Mouse (Mus musculus): ENCODE measurements around the gene Fam19a3. TPM values are rescaled to one million over a fixed set of nuclear protein-coding genes. Genes with fewer than 3 reads are reported as not detected.
A peak's percentile ranks its signal among the peaks of the same experiment; 100 is the strongest.
"Not testable (repeated sequence)": the region's sequence is repeated elsewhere in the genome, so short reads cannot be mapped to it uniquely, and the experiment has no call there.

Fam19a3 gene
- polyA plus RNA-seq, 1 experiment: 0.54 TPM

GRCm38 (mm10) chr3:104758406-104758805 lies 23.2 kb downstream of the Fam19a3 start:
- TF ChIP-seq CTCF (IDR thresholded peaks at IDR 0.05; ENCODE audit: borderline replicate concordance, control insufficient read depth, extremely low read depth, insufficient read depth, low read length, poor library complexity) (peak; percentile 99), POLR2A (IDR thresholded peaks at IDR 0.05; ENCODE audit: control insufficient read depth, extremely low read depth, insufficient read depth, low read length, poor library complexity) (no peak)
- 4% methylated on average over 27 of the region's 27 CpGs for WGBS

DNA sequence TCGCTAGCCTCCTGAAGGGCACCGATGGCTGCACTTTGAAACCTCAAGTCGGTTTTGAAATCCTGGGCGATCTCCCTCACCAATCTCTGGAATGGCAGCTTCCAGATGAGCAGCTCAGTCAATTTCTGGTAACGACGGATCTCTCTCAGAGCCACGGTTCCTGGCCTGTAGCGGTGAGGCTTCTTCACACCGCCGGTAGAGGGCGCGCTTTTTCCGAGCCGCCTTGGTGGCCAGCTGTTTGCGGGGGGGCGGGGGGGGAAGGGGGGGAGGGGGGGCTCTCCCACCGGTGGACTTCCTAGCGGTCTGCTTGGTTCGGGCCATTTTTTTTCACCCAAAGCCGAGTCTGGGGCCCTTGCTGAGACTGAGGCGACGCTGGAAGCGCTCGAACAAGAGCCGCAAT lies 28.8 kb downstream of the Fam19a3 start:
- not testable (repeated sequence) for H3K36me3 ChIP-seq (ENCODE audit: control insufficient read depth, insufficient read depth, low read length); H3K4me1 ChIP-seq (replicated peaks; ENCODE audit: control insufficient read depth, insufficient read depth, low read length); H3K27ac ChIP-seq (ENCODE audit: control insufficient read depth, insufficient read depth, low read length); H3K27me3 ChIP-seq (ENCODE audit: control insufficient read depth, insufficient read depth, low read length); H3K4me3 ChIP-seq (ENCODE audit: control insufficient read depth, insufficient read depth, low read length)
- peak; percentile 22 for DNase-seq
- WGBS: 34% methylated on average over 19 of the region's 25 CpGs

More at GRCm38 (mm10) chr3:104758406-104758805, 23.2 kb downstream of the Fam19a3 start:
- no peaks in the 10 kb centered on the region; the same call in 1 of the 2 replicates for H3K4me1 ChIP-seq (replicated peaks; ENCODE audit: control insufficient read depth, insufficient read depth, low read length)
- no peaks in the 10 kb centered on the region for H3K36me3 ChIP-seq (ENCODE audit: control insufficient read depth, insufficient read depth, low read length)
- H3K27me3 ChIP-seq (ENCODE audit: control insufficient read depth, insufficient read depth, low read length): no peaks in the 10 kb centered on the region; the same call in 1 of the 2 replicates
- H3K4me3 ChIP-seq (ENCODE audit: control insufficient read depth, insufficient read depth, low read length): no peak overlapping the region
- peak; percentile 66 for DNase-seq
- H3K27ac ChIP-seq (ENCODE audit: control insufficient read depth, insufficient read depth, low read length): no peak overlapping the region

DNA sequence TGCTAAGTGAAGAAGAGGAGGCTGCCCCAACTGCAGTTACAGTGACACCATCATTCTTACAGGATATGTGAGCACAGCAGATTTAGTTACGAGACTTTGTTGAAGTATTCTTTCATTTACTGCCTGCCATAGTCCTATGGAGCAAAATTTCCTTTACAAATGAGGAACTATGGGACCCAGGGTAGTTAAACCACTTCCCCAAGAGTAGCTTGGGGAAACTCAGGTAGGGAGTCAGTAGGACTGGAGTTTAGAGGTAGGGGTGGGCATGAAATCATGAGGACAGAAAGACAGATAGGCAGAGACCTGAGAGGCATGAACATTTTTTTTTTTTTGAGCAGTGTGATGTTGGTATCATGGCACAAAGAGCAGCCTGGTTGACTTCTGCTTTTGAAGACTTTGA lies 37.8 kb downstream of the Fam19a3 start:
- no peak overlapping the region for H3K27ac ChIP-seq (ENCODE audit: control insufficient read depth, insufficient read depth, low read length)

DNA sequence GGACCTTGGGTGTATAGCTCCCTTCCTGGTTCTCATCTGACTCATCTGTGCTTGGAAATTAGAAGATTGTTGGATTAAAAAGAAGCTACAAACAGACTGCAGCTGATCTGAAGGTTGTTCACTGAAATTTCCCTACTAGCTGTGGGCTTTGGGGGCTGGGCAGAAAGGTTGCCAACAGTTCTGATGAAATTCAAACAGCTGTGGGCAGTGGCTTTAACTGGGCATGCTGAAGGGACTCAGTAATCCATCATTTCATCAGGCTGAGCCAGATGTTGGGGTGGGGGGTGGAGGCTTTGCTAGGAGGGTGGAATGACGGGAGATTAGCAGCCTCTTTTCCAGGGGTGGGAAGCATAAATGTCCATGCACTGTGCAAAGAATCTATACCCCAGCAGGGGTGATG lies 38.5 kb downstream of the Fam19a3 start:
- TF ChIP-seq POLR2A (IDR thresholded peaks at IDR 0.05; ENCODE audit: control insufficient read depth, extremely low read depth, insufficient read depth, low read length, poor library complexity): no peak
- no peak for TF ChIP-seq CTCF (IDR thresholded peaks at IDR 0.05; ENCODE audit: borderline replicate concordance, control insufficient read depth, extremely low read depth, insufficient read depth, low read length, poor library complexity)
- 100% methylated on average over 1 of the region's 1 CpGs for WGBS
- H3K4me3 ChIP-seq (ENCODE audit: control insufficient read depth, insufficient read depth, low read length): no peak overlapping the region

More for the DNA sequence above, 37.8 kb downstream of the Fam19a3 start:
- Histone ChIP-seq H3K4me3 (ENCODE audit: control insufficient read depth, insufficient read depth, low read length) (no peak overlapping the region), H3K27me3 (ENCODE audit: control insufficient read depth, insufficient read depth, low read length) (no peaks in the 10 kb centered on the region), H3K4me1 (replicated peaks; ENCODE audit: control insufficient read depth, insufficient read depth, low read length) (no peaks in the 10 kb centered on the region), H3K36me3 (ENCODE audit: control insufficient read depth, insufficient read depth, low read length) (no peaks in the 10 kb centered on the region)
- 24% methylated on average over 1 of the region's 1 CpGs for WGBS
- TF ChIP-seq POLR2A (IDR thresholded peaks at IDR 0.05; ENCODE audit: control insufficient read depth, extremely low read depth, insufficient read depth, low read length, poor library complexity): no peak
- TF ChIP-seq CTCF (IDR thresholded peaks at IDR 0.05; ENCODE audit: borderline replicate concordance, control insufficient read depth, extremely low read depth, insufficient read depth, low read length, poor library complexity): no peak
- no peak for DNase-seq

GRCm38 (mm10) chr3:104741954-104742353 lies 39.7 kb downstream of the Fam19a3 start:
- Histone ChIP-seq H3K36me3 (ENCODE audit: control insufficient read depth, insufficient read depth, low read length) (no peaks in the 10 kb centered on the region), H3K27ac (ENCODE audit: control insufficient read depth, insufficient read depth, low read length) (no peak overlapping the region), H3K27me3 (ENCODE audit: control insufficient read depth, insufficient read depth, low read length) (no peaks in the 10 kb centered on the region), H3K4me1 (replicated peaks; ENCODE audit: control insufficient read depth, insufficient read depth, low read length) (no peaks in the 10 kb centered on the region), H3K4me3 (ENCODE audit: control insufficient read depth, insufficient read depth, low read length) (no peak overlapping the region)
- no peak for DNase-seq
- TF ChIP-seq POLR2A (IDR thresholded peaks at IDR 0.05; ENCODE audit: control insufficient read depth, extremely low read depth, insufficient read depth, low read length, poor library complexity) (no peak), CTCF (IDR thresholded peaks at IDR 0.05; ENCODE audit: borderline replicate concordance, control insufficient read depth, extremely low read depth, insufficient read depth, low read length, poor library complexity) (no peak)
- WGBS: 97% methylated on average over 3 of the region's 3 CpGs

More for the DNA sequence above, 38.5 kb downstream of the Fam19a3 start:
- H3K36me3 ChIP-seq (ENCODE audit: control insufficient read depth, insufficient read depth, low read length): no peaks in the 10 kb centered on the region
- H3K4me1 ChIP-seq (replicated peaks; ENCODE audit: control insufficient read depth, insufficient read depth, low read length): no peaks in the 10 kb centered on the region
- H3K27ac ChIP-seq (ENCODE audit: control insufficient read depth, insufficient read depth, low read length): no peak overlapping the region
- no peaks in the 10 kb centered on the region for H3K27me3 ChIP-seq (ENCODE audit: control insufficient read depth, insufficient read depth, low read length)
- no peak for DNase-seq

DNA sequence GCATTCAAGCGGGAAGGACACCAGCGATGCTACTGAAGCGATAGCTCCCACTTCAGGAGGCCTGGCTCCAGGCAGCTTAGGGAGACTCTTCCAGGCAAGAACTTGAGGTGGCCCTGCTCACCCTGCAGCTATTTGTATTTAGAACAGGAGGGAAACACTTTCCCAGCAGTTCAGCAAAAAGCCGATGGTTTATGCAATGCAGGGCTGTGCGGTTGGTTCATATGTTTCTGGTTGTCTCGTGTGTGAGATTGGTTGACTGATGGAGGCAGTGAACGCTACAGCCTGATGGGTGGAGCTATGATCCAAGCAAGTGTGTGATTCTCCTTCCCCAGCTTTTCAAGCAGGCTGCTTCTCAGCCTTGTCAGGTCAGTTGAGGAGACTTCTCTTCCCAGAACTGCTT lies 47.0 kb downstream of the Fam19a3 start:
- H3K27ac ChIP-seq (ENCODE audit: control insufficient read depth, insufficient read depth, low read length): no peak overlapping the region
- WGBS: 80% methylated on average over 7 of the region's 7 CpGs
- H3K4me3 ChIP-seq (ENCODE audit: control insufficient read depth, insufficient read depth, low read length): no peak overlapping the region
- TF ChIP-seq POLR2A (IDR thresholded peaks at IDR 0.05; ENCODE audit: control insufficient read depth, extremely low read depth, insufficient read depth, low read length, poor library complexity) (no peak), CTCF (IDR thresholded peaks at IDR 0.05; ENCODE audit: borderline replicate concordance, control insufficient read depth, extremely low read depth, insufficient read depth, low read length, poor library complexity) (no peak)
- DNase-seq: no peak
- no peaks in the 10 kb centered on the region for H3K36me3 ChIP-seq (ENCODE audit: control insufficient read depth, insufficient read depth, low read length)
- H3K4me1 ChIP-seq (replicated peaks; ENCODE audit: control insufficient read depth, insufficient read depth, low read length): no peaks in the 10 kb centered on the region
- no peaks in the 10 kb centered on the region for H3K27me3 ChIP-seq (ENCODE audit: control insufficient read depth, insufficient read depth, low read length)

- Histone ChIP-seq H3K27ac (ENCODE audit: control insufficient read depth, insufficient read depth, low read length) (no peak overlapping the region), H3K4me1 (replicated peaks; ENCODE audit: control insufficient read depth, insufficient read depth, low read length) (no peaks in the 10 kb centered on the region), H3K36me3 (ENCODE audit: control insufficient read depth, insufficient read depth, low read length) (no peaks in the 10 kb centered on the region), H3K4me3 (ENCODE audit: control insufficient read depth, insufficient read depth, low read length) (no peak overlapping the region), H3K27me3 (ENCODE audit: control insufficient read depth, insufficient read depth, low read length) (no peaks in the 10 kb centered on the region)
- TF ChIP-seq CTCF (IDR thresholded peaks at IDR 0.05; ENCODE audit: borderline replicate concordance, control insufficient read depth, extremely low read depth, insufficient read depth, low read length, poor library complexity): no peak
- TF ChIP-seq POLR2A (IDR thresholded peaks at IDR 0.05; ENCODE audit: control insufficient read depth, extremely low read depth, insufficient read depth, low read length, poor library complexity): no peak
- DNase-seq: no peak
- WGBS: 88% methylated on average over 3 of the region's 3 CpGs
Observed at GRCm38 (mm10) chr3:104732907-104733306, 48.7 kb downstream of the Fam19a3 start.

Measured in thymus, adult 2 months (tissue).